Mouse (Mus musculus): ENCODE results near the gene Oxct1.

Gene Oxct1

GRCm38 (mm10) chr15:4028411-4028700, 2.2 kb downstream of the Oxct1 start:
- DNase-seq (ENCODE audit: low read depth, low spot score): no peak

GRCm38 (mm10) chr15:4028960-4029359, 2.8 kb downstream of the Oxct1 start:
- no peak for DNase-seq (ENCODE audit: low read depth, low spot score)

DNA sequence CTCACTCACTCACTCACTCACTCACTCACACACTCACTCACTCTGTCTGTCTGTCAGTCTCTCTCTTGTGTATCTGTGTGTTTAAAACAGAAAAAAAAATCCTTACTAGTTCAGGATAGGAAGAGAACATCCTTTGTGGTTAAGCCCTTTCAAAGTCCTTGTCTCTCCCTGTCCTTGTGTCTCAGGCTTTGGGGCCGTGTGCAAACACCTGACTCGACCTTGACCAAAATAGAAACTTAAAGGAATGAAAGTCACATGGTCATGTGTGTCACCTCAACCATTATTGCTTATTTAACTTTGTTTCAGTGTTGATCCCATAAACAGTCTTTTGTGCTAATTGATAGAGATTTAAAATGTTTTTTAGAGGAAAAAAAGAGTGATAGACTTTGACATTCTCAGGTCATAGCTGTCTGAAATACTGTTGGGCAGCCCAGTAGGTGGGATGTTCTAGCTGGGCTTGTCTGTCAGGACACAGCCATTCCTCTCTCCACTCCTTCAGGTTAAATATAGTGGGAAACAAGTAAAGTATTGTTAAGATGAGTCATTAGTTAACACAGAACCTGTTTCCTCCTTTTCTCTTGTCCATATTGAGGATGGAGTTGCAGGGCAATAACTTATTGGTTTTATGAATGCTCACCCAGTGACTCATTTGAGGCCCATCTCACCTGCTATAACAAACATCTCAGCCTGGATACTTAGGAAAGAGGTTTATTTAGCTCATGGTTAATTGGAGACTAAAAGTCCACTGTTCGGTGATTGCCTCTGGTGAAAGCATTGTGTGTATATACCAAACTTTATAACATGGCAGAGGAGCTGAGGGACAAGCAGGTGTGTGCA, 7.2 kb downstream of the Oxct1 start:
- no peak for DNase-seq (ENCODE audit: low read depth, low spot score)

DNA sequence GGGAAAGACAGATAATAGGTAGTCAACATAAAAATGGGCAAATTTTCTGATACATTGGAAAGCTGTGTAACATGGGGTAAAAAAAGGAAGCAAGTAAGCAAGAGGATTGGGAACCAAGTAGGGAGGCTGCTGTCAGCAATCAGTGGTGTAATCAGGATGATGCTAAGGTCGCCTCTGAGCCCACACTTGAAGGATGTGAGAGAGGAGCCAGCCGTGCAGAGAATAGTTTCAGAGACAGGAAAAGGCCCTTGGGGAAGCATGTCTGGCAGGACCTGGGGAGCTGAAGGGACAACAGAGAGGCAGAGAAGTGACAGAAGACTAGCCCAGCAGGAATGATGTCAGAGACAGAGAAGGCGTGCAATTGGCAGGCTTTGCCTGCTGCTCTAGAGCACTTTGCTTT, 16.2 kb downstream of the Oxct1 start:
- DNase-seq (ENCODE audit: low read depth, low spot score): no peak

- no peak for DNase-seq (ENCODE audit: low read depth, low spot score)
Measured at GRCm38 (mm10) chr15:4043032-4043471, 16.9 kb downstream of the Oxct1 start.

DNA sequence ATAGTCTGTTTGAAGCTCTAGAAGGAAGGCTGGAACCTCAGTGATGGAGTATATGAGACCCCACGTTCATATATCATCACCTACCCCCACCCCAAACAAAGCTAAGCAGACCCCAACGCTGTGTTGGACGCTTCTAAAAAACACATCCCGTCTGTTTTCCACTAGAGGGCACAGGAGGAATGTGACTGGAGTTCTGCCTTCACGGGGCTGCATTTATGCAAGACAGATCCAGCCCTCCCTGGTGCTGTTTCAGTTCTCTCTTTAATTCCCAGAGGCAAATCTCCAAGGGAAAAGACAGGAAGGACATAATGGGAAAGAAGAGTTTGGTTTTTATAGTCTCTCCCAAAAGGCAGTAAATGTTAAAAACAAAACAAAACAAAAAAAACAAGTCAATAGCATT, 30.4 kb downstream of the Oxct1 start:
- peak; percentile 23 for DNase-seq (ENCODE audit: low read depth, low spot score)

- DNase-seq (ENCODE audit: low read depth, low spot score): no peak
Measured at GRCm38 (mm10) chr15:4063574-4063973, 37.4 kb downstream of the Oxct1 start.

DNA sequence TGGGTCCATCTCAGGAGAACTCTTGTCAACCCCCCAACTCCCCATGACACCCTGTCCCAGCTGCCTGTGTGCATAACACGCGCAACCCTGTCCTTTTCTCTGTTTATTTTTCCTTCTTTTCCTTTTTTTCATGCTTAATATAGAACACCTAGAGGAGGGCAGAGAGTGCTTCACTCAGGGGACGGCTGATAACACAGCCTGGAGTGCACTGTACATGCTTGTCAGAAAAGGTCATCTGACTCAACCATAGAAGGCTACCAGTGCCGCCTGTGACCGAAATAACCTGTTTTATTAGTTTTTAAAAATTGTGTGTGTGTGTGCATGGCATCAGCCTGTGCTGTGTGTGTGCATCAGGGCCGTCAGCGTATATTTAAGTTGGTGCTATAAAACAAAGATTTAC, 37.8 kb downstream of the Oxct1 start:
- no peak for DNase-seq (ENCODE audit: low read depth, low spot score)

GRCm38 (mm10) chr15:4064694-4065093, 38.5 kb downstream of the Oxct1 start:
- no peak for DNase-seq (ENCODE audit: low read depth, low spot score)

GRCm38 (mm10) chr15:4067273-4067990, 41.2 kb downstream of the Oxct1 start:
- DNase-seq (ENCODE audit: low read depth, low spot score): no peak

DNA sequence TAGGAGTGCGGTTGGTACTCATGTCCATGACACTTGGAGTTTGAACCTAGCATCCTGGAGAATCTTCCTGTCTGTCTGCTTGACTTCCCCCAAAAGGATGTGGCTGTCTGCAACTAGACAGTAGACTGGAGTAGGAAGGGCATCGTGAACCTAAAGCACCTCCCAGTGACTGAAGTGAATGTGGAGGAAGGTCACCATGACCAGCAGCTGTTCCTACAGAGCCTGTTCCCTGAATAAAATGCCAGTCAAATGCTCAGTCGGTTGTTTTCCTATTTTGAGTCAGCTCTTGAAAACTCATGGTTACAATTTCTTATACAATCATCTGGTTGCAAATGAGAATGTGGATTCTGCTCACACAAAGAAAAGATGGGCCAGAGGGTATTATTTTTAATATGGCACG, 51.8 kb downstream of the Oxct1 start:
- no peak for DNase-seq (ENCODE audit: low read depth, low spot score)

- DNase-seq (ENCODE audit: low read depth, low spot score): no peak
Measured at GRCm38 (mm10) chr15:4078785-4079184, 52.6 kb downstream of the Oxct1 start.

- DNase-seq (ENCODE audit: low read depth, low spot score): no peak
Measured at GRCm38 (mm10) chr15:4079425-4080189, 53.4 kb downstream of the Oxct1 start.

GRCm38 (mm10) chr15:4085600-4086384, 59.6 kb downstream of the Oxct1 start:
- DNase-seq (ENCODE audit: low read depth, low spot score): no peak

DNA sequence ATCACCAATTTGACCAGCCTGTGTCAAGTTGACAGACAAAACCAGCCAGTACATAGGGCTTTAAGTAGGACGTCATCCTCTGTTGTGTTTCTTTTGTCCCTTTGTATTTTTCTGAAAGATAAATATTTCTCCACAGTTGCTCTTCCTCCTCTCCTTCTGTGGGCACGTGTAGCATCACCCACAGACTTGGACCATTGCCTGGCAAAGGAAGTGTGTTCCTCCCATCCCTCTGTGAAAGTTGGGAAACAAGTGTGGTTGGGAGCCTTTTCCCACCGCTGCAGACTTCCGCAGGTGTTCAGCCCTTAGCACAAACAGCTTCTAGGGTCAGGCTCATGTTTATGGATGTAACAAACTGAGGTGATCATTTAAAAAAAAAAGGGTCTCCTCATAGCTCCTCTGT, 61.3 kb downstream of the Oxct1 start:
- DNase-seq (ENCODE audit: low read depth, low spot score): no peak

GRCm38 (mm10) chr15:4087914-4088313, 61.7 kb downstream of the Oxct1 start:
- no peak for DNase-seq (ENCODE audit: low read depth, low spot score)

- no peak for DNase-seq (ENCODE audit: low read depth, low spot score)
Measured at GRCm38 (mm10) chr15:4090601-4091000, 64.4 kb downstream of the Oxct1 start.

GRCm38 (mm10) chr15:4092586-4092985, 66.4 kb downstream of the Oxct1 start:
- no peak for DNase-seq (ENCODE audit: low read depth, low spot score)

GRCm38 (mm10) chr15:4100341-4100921, 74.2 kb downstream of the Oxct1 start:
- DNase-seq (ENCODE audit: low read depth, low spot score): no peak

DNA sequence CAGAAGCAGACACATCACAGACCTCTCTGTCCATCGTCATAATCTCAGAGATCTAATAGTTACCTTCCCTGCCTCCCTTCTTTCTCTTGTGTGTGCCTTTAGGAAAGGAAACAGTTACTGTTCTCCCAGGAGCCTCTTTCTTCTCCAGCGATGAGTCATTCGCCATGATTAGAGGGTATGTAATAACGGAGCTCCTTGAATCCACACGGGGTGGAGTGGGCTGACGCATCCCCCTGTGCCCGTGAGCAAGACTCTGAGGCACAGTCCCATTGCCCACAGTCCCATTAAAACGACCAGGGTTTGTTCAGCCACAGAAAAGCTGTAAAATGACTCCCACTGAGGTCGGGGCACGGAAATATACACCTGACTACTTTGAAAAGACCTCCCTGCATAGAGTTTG, 74.8 kb downstream of the Oxct1 start:
- DNase-seq (ENCODE audit: low read depth, low spot score): no peak

- DNase-seq (ENCODE audit: low read depth, low spot score): no peak
Measured at GRCm38 (mm10) chr15:4104319-4104718, 78.1 kb downstream of the Oxct1 start.
